Comparison of ENCODE assay signal across 8 mouse cellular contexts in the genomic region with DNA sequence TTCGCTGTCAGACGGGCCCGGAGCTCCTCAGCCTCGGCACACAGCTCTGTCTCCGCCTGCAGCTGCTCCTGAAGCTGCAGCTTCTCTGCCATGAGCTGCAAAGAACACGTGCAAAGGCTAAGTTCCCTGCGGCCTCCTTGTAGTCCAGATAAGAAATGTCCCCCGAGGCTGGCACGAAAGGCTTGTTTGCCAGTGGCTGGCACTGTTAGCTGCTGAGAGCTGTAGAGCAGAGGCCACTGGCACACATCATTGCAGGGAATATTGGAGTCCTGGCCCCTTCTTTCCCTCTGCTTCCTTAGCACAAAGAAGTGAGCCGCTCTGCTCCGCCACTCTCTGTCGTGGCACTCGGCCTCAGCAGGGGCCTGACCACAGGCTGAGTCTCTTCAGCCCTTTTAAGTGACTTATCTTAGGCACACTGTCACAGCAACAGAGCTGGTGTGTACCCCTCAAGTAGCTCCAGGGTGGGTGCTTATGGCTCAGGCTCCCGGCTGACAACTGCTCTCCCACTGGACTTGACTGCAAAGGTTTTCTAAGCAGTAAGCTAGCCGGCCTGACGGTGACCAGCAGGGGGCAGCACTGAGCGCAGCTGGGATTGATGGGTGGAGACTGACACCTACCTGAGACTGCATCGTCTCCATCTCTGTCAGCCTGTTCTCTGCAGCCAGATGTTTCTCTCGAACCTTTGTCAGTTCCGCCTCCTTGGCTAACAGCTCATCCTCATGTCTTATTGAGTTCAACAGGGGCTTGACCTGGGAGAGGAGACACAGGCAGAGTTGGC. TPM values are rescaled to one million over a fixed set of nuclear protein-coding genes. Genes with fewer than 3 reads are reported as not detected.
DNase-seq lines count a peak whose midpoint lies in the region; ATAC-seq and TF ChIP-seq lines count a peak whose summit lies in the region.

No protein-coding gene starts in this region.

- H3K9ac ChIP-seq in kidney, postnatal 0 days (ENCODE audit: low read depth, low read length): no peak overlapping the region
- H3K9ac ChIP-seq in liver, postnatal 0 days (replicated peaks): no peak overlapping the region

- no peaks in the 10 kb centered on the region for H3K27me3 ChIP-seq in C2C12 (ENCODE audit: control insufficient read depth, insufficient read depth, insufficient read length)
- no peaks in the 10 kb centered on the region for H3K27me3 ChIP-seq in kidney, postnatal 0 days (ENCODE audit: insufficient read depth, low read length)
- no peaks in the 10 kb centered on the region for H3K27me3 ChIP-seq in liver, postnatal 0 days (ENCODE audit: insufficient read depth, low read length)

- no peak overlapping the region for H3K4me2 ChIP-seq in kidney, postnatal 0 days (ENCODE audit: low read length)
- H3K4me2 ChIP-seq in liver, postnatal 0 days (ENCODE audit: low read depth, low read length): no peak overlapping the region

- no peak overlapping the region for H3ac ChIP-seq in C2C12 (ENCODE audit: control insufficient read depth, insufficient read length, low read depth)

- peak; percentile 96 for TF ChIP-seq CTCF in C2C12 (IDR thresholded peaks at IDR 0.05; ENCODE audit: control insufficient read depth, insufficient read depth, insufficient read length)
- TF ChIP-seq CTCF in kidney, postnatal 0 days (IDR thresholded peaks at IDR 0.05; ENCODE audit: low read depth): peak; percentile 98
- peak; percentile 100 for TF ChIP-seq CTCF in liver, postnatal 0 days (IDR thresholded peaks at IDR 0.05; ENCODE audit: low read depth)

- H3K27ac ChIP-seq in kidney, postnatal 0 days: no peak overlapping the region
- no peak overlapping the region for H3K27ac ChIP-seq in liver, postnatal 0 days (ENCODE audit: low read depth)

- ATAC-seq in kidney, postnatal 0 days (replicated peaks; ENCODE audit: low FRiP score, low read depth): peak; percentile 50; the same call in 1 of the 2 replicates
- ATAC-seq in liver, postnatal 0 days: no peak

- no peak for TF ChIP-seq EP300 in liver, postnatal 0 days (IDR thresholded peaks at IDR 0.05; ENCODE audit: low read depth)

- no peaks in the 10 kb centered on the region for H3K4me1 ChIP-seq in kidney, postnatal 0 days (replicated peaks; ENCODE audit: insufficient read depth, low read length)
- peaks cover 14% of the 10 kb centered on the region for H3K4me1 ChIP-seq in liver, postnatal 0 days (ENCODE audit: insufficient read depth)

- H3K4me3 ChIP-seq in C2C12 (ENCODE audit: insufficient read depth, poor library complexity, severe bottlenecking): no peak overlapping the region
- no peak overlapping the region for H3K4me3 ChIP-seq in kidney, postnatal 0 days (replicated peaks; ENCODE audit: low read depth, low read length)
- no peak overlapping the region for H3K4me3 ChIP-seq in liver, postnatal 0 days (ENCODE audit: low read depth, low read length)

- H3K79me2 ChIP-seq in C2C12 (ENCODE audit: control insufficient read depth, insufficient read depth): peaks cover 94% of the 10 kb centered on the region

- H3K79me3 ChIP-seq in C2C12 (ENCODE audit: low read depth): peaks cover 15% of the 10 kb centered on the region

- H3K36me3 ChIP-seq in C2C12 (ENCODE audit: control insufficient read depth, insufficient read depth): peaks cover 100% of the 10 kb centered on the region
- peaks cover 98% of the 10 kb centered on the region for H3K36me3 ChIP-seq in kidney, postnatal 0 days (ENCODE audit: insufficient read depth, low read length)
- peaks cover 97% of the 10 kb centered on the region for H3K36me3 ChIP-seq in liver, postnatal 0 days (replicated peaks; ENCODE audit: insufficient read depth, low read length)

- intact Hi-C loops in gastrocnemius, postnatal 14 days (cut with DNase I; ENCODE audit: low total_unique reads): no loop called here

- H3K9me3 ChIP-seq in kidney, postnatal 0 days (replicated peaks; ENCODE audit: low read length): no peaks in the 10 kb centered on the region
- no peaks in the 10 kb centered on the region for H3K9me3 ChIP-seq in liver, postnatal 0 days (ENCODE audit: low read length)

- DNase-seq in T-cell, adult 2 months (ENCODE audit: low spot score): peak; percentile 80
- peak; percentile 90 to 93 for DNase-seq in cerebellum, postnatal 25 days
- DNase-seq in gastrocnemius, postnatal 14 days: peak; percentile 81
- DNase-seq in kidney, postnatal 0 days (ENCODE audit: low spot score): peak; percentile 73
- DNase-seq in liver, postnatal 0 days: peak; percentile 91
- peak; percentile 57 for DNase-seq in retina, adult 2 months (ENCODE audit: low read depth, low spot score)
- DNase-seq in thymus, postnatal 4 days: peak; percentile 95

- WGBS in kidney, postnatal 0 days: 65% methylated on average over 20 of the region's 20 CpGs
- 59% methylated on average over 20 of the region's 20 CpGs for WGBS in liver, postnatal 0 days (ENCODE audit: insufficient replicate concordance)

TF ChIP-seq in C2C12, 6 proteins besides CTCF, POLR2A, EP300 and RAD21:
- TF ChIP-seq MAX (IDR thresholded peaks at IDR 0.05): peak; percentile 26
- TF ChIP-seq FOSL1 (IDR thresholded peaks at IDR 0.05; ENCODE audit: insufficient read depth, low read length, poor library complexity, severe bottlenecking): no peak
- no peak for TF ChIP-seq USF1 (IDR thresholded peaks at IDR 0.05; ENCODE audit: low read depth)
- TF ChIP-seq MYOD1 (IDR thresholded peaks at IDR 0.05; ENCODE audit: control insufficient read depth, insufficient read length, low read depth): no peak
- no peak for TF ChIP-seq MYOG (IDR thresholded peaks at IDR 0.05; ENCODE audit: control insufficient read depth, extremely low read depth, insufficient read length)

RNA-seq across cellular contexts. Expression of a gene that starts 18.6 kb away (rescaled TPM):
- polyA plus RNA-seq in C2C12 (2012; fragmentation: generic; extraction: Trizol): 0.46 TPM
- total RNA-seq in gastrocnemius, postnatal 14 days (2021): not detected
- not detected in 2 replicates for polyA plus RNA-seq in kidney, postnatal 0 days (2015; fragmentation: Nextera tagmentation; extraction: Ambion mirVana)
- 7.7 and 9.8 TPM in 2 replicates for polyA plus RNA-seq in liver, postnatal 0 days (2015; fragmentation: Nextera tagmentation; extraction: Ambion mirVana)

RNA-seq across cellular contexts. Expression of a gene that starts 46.5 kb away (rescaled TPM):
- 49.1 TPM for polyA plus RNA-seq in C2C12 (2012; fragmentation: generic; extraction: Trizol)
- not detected for total RNA-seq in gastrocnemius, postnatal 14 days (2021)
- 0.14 and 0.15 TPM in 2 replicates for polyA plus RNA-seq in kidney, postnatal 0 days (2015; fragmentation: Nextera tagmentation; extraction: Ambion mirVana)
- polyA plus RNA-seq in liver, postnatal 0 days (2015; fragmentation: Nextera tagmentation; extraction: Ambion mirVana): 0.51 and 0.78 TPM in 2 replicates

Comparison
In these comparisons a context has a peak if more than half of its experiments do, and no peak if none do; other contexts are left out.
1. RNA of a gene that starts 46.5 kb away (polyA plus RNA-seq): 49.1 TPM in C2C12 (single experiment); 0.51 to 0.78 TPM in liver, postnatal 0 days and 0.14 to 0.15 TPM in kidney, postnatal 0 days; every median in the first group is over 10 times any median in the second.
2. Peak in every context shown above with its lines, with median percentiles within 50 percentile points of each other: CTCF ChIP-seq and DNase-seq.